Mouse (Mus musculus): ENCODE results near the gene Zfp3. TPM values are rescaled to one million over a fixed set of nuclear protein-coding genes. Genes with fewer than 3 reads are reported as not detected.
A peak's percentile ranks its signal among the peaks of the same experiment; 100 is the strongest.

Zfp3 gene
- polyA plus RNA-seq, 1 experiment = 1.7 TPM

- no peak overlapping the region for H3K4me3 ChIP-seq (ENCODE audit: insufficient read depth, low read depth, low read length)
- TF ChIP-seq POLR2A (IDR thresholded peaks at IDR 0.05; ENCODE audit: low read depth, low read length) (no peak), CTCF (conservative IDR thresholded peaks at IDR 0.05; ENCODE audit: insufficient read depth, insufficient read length, low read depth, low read length) (no peak)
- H3K36me3 ChIP-seq (ENCODE audit: control insufficient read depth, insufficient read depth, low read length) = no peaks in the 10 kb centered on the region
- no peaks in the 10 kb centered on the region for H3K4me1 ChIP-seq (ENCODE audit: control insufficient read depth, insufficient read depth, low read length)
- no peaks in the 10 kb centered on the region for H3K27me3 ChIP-seq (replicated peaks; ENCODE audit: control insufficient read depth, insufficient read depth, low read length)
- no peak for DNase-seq
- WGBS = 76% methylated on average over 12 of the region's 12 CpGs
- H3K27ac ChIP-seq (ENCODE audit: insufficient read depth, low read depth, low read length) = no peak overlapping the region
These were observed 21.2 kb upstream of the Zfp3 start for GRCm38 (mm10) chr11:70742581-70743459.

- Histone ChIP-seq H3K27me3 (replicated peaks; ENCODE audit: control insufficient read depth, insufficient read depth, low read length) (no peaks in the 10 kb centered on the region), H3K4me3 (ENCODE audit: insufficient read depth, low read depth, low read length) (no peak overlapping the region), H3K36me3 (ENCODE audit: control insufficient read depth, insufficient read depth, low read length) (no peaks in the 10 kb centered on the region), H3K27ac (ENCODE audit: insufficient read depth, low read depth, low read length) (no peak overlapping the region), H3K4me1 (ENCODE audit: control insufficient read depth, insufficient read depth, low read length) (no peaks in the 10 kb centered on the region)
- DNase-seq = no peak
- 85% methylated on average over 7 of the region's 7 CpGs for WGBS
- TF ChIP-seq POLR2A (IDR thresholded peaks at IDR 0.05; ENCODE audit: low read depth, low read length) = no peak
- TF ChIP-seq CTCF (conservative IDR thresholded peaks at IDR 0.05; ENCODE audit: insufficient read depth, insufficient read length, low read depth, low read length) = no peak
These were observed 18.4 kb upstream of the Zfp3 start for GRCm38 (mm10) chr11:70745636-70746035.

GRCm38 (mm10) chr11:70747876-70748545 lies 16.0 kb upstream of the Zfp3 start:
- Histone ChIP-seq H3K4me3 (ENCODE audit: insufficient read depth, low read depth, low read length) (no peak overlapping the region), H3K27ac (ENCODE audit: insufficient read depth, low read depth, low read length) (no peak overlapping the region), H3K4me1 (ENCODE audit: control insufficient read depth, insufficient read depth, low read length) (no peaks in the 10 kb centered on the region), H3K36me3 (ENCODE audit: control insufficient read depth, insufficient read depth, low read length) (no peaks in the 10 kb centered on the region), H3K27me3 (replicated peaks; ENCODE audit: control insufficient read depth, insufficient read depth, low read length) (no peaks in the 10 kb centered on the region)
- TF ChIP-seq CTCF (conservative IDR thresholded peaks at IDR 0.05; ENCODE audit: insufficient read depth, insufficient read length, low read depth, low read length) (no peak), POLR2A (IDR thresholded peaks at IDR 0.05; ENCODE audit: low read depth, low read length) (no peak)
- no peak for DNase-seq
- 69% methylated on average over 4 of the region's 4 CpGs for WGBS

GRCm38 (mm10) chr11:70752337-70753017 lies 11.5 kb upstream of the Zfp3 start:
- Histone ChIP-seq H3K27ac (ENCODE audit: insufficient read depth, low read depth, low read length) (no peak overlapping the region), H3K27me3 (replicated peaks; ENCODE audit: control insufficient read depth, insufficient read depth, low read length) (no peaks in the 10 kb centered on the region), H3K4me1 (ENCODE audit: control insufficient read depth, insufficient read depth, low read length) (no peaks in the 10 kb centered on the region), H3K36me3 (ENCODE audit: control insufficient read depth, insufficient read depth, low read length) (no peaks in the 10 kb centered on the region), H3K4me3 (ENCODE audit: insufficient read depth, low read depth, low read length) (no peak overlapping the region)
- WGBS = 87% methylated on average over 4 of the region's 4 CpGs
- no peak for DNase-seq
- TF ChIP-seq CTCF (conservative IDR thresholded peaks at IDR 0.05; ENCODE audit: insufficient read depth, insufficient read length, low read depth, low read length) (no peak), POLR2A (IDR thresholded peaks at IDR 0.05; ENCODE audit: low read depth, low read length) (no peak)

- 91% methylated on average over 10 of the region's 10 CpGs for WGBS
- H3K27ac ChIP-seq (ENCODE audit: insufficient read depth, low read depth, low read length) = no peak overlapping the region
- H3K27me3 ChIP-seq (replicated peaks; ENCODE audit: control insufficient read depth, insufficient read depth, low read length) = no peaks in the 10 kb centered on the region
- no peaks in the 10 kb centered on the region for H3K4me1 ChIP-seq (ENCODE audit: control insufficient read depth, insufficient read depth, low read length)
- H3K4me3 ChIP-seq (ENCODE audit: insufficient read depth, low read depth, low read length) = no peak overlapping the region
- DNase-seq = no peak
- TF ChIP-seq CTCF (conservative IDR thresholded peaks at IDR 0.05; ENCODE audit: insufficient read depth, insufficient read length, low read depth, low read length) (no peak), POLR2A (IDR thresholded peaks at IDR 0.05; ENCODE audit: low read depth, low read length) (no peak)
- H3K36me3 ChIP-seq (ENCODE audit: control insufficient read depth, insufficient read depth, low read length) = no peaks in the 10 kb centered on the region
These were observed 10.9 kb upstream of the Zfp3 start for GRCm38 (mm10) chr11:70753146-70753545.

- Histone ChIP-seq H3K36me3 (ENCODE audit: control insufficient read depth, insufficient read depth, low read length) (no peaks in the 10 kb centered on the region), H3K4me1 (ENCODE audit: control insufficient read depth, insufficient read depth, low read length) (no peaks in the 10 kb centered on the region), H3K4me3 (ENCODE audit: insufficient read depth, low read depth, low read length) (no peak overlapping the region), H3K27me3 (replicated peaks; ENCODE audit: control insufficient read depth, insufficient read depth, low read length) (no peaks in the 10 kb centered on the region), H3K27ac (ENCODE audit: insufficient read depth, low read depth, low read length) (no peak overlapping the region)
- TF ChIP-seq POLR2A (IDR thresholded peaks at IDR 0.05; ENCODE audit: low read depth, low read length) (no peak), CTCF (conservative IDR thresholded peaks at IDR 0.05; ENCODE audit: insufficient read depth, insufficient read length, low read depth, low read length) (no peak)
- DNase-seq = no peak
- WGBS = 74% methylated on average over 4 of the region's 4 CpGs
These were observed 9.5 kb upstream of the Zfp3 start for GRCm38 (mm10) chr11:70754476-70754875.

GRCm38 (mm10) chr11:70754958-70755357 lies 9.1 kb upstream of the Zfp3 start:
- peak; percentile 31 for TF ChIP-seq CTCF (conservative IDR thresholded peaks at IDR 0.05; ENCODE audit: insufficient read depth, insufficient read length, low read depth, low read length)
- TF ChIP-seq POLR2A (IDR thresholded peaks at IDR 0.05; ENCODE audit: low read depth, low read length) = no peak
- WGBS = 55% methylated on average over 7 of the region's 7 CpGs
- Histone ChIP-seq H3K4me3 (ENCODE audit: insufficient read depth, low read depth, low read length) (no peak overlapping the region), H3K36me3 (ENCODE audit: control insufficient read depth, insufficient read depth, low read length) (no peaks in the 10 kb centered on the region), H3K27me3 (replicated peaks; ENCODE audit: control insufficient read depth, insufficient read depth, low read length) (no peaks in the 10 kb centered on the region), H3K27ac (ENCODE audit: insufficient read depth, low read depth, low read length) (no peak overlapping the region), H3K4me1 (ENCODE audit: control insufficient read depth, insufficient read depth, low read length) (no peaks in the 10 kb centered on the region)
- no peak for DNase-seq
